ENCODE assay signal across 13 mouse cellular contexts in the genomic region with DNA sequence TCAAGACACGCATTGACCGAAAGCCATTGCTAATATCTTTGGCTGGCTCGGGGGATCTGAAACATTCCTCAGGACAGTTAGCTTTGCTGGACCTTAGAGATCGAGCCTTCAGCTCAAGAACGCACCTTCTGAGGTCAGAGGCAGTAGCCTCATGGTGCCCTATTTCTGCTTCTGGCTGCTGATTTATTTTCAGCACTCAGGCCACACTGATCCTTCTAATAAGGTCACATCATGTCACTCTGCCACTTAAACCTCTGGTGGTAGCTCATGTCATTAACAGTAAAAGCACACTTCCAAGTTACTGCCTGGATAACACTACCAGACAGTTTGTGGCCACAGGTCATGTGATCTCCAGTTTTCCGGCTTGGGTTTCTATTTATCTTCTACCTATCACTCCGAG.
"Had no signal": no experiment of that assay in that cellular context is flagged by ENCODE, and none has a peak within 500 bp of the region (broad histone marks: within the 10 kb centered on the region; RNA-seq: fewer than 3 reads in every experiment).

No protein-coding gene starts in this region.

- H3K36me3 ChIP-seq: limb, embryonic 13.5 days; midbrain, embryonic 13.5 days; neural tube, embryonic 12.5 days had no signal

- ATAC-seq: lung, postnatal 0 days; midbrain, embryonic 13.5 days had no signal

- H3K9ac ChIP-seq: limb, embryonic 13.5 days; liver, embryonic 14.5 days; midbrain, embryonic 13.5 days; neural tube, embryonic 12.5 days had no signal

- H3K4me3 ChIP-seq: limb, embryonic 13.5 days; midbrain, embryonic 13.5 days; neural tube, embryonic 12.5 days had no signal

- H3K27me3 ChIP-seq: limb, embryonic 13.5 days; midbrain, embryonic 13.5 days; neural tube, embryonic 12.5 days had no signal

- H3K4me1 ChIP-seq: limb, embryonic 13.5 days; neural tube, embryonic 12.5 days had no signal

- H3K4me2 ChIP-seq: limb, embryonic 13.5 days; midbrain, embryonic 13.5 days; neural tube, embryonic 12.5 days had no signal

- DNase-seq: kidney, postnatal 14 days; left cerebral cortex, postnatal 4 days; lung, adult 18-20 months; lung, postnatal 36 days; right cerebral cortex, adult 18-20 months; right cerebral cortex, postnatal 25 days; thymus, postnatal 4 days had no signal

- H3K9me3 ChIP-seq: limb, embryonic 13.5 days; midbrain, embryonic 13.5 days; neural tube, embryonic 12.5 days had no signal

- H3K27ac ChIP-seq: limb, embryonic 13.5 days; liver, embryonic 14.5 days; midbrain, embryonic 13.5 days; neural tube, embryonic 12.5 days; stomach, postnatal 0 days had no signal
